Mouse (Mus musculus): ENCODE results near the gene Tm4sf5.

GRCm38 (mm10) chr11:70489684-70490083, 15.4 kb upstream of the Tm4sf5 start:
- TF ChIP-seq CTCF (IDR thresholded peaks at IDR 0.05; ENCODE audit: low read depth, low read length) = no peak
- no peak for TF ChIP-seq POLR2A (IDR thresholded peaks at IDR 0.05; ENCODE audit: insufficient read depth, low read length)

All from ES-Bruce4 (cell line).